Mouse (Mus musculus) G1E (cell line): ENCODE measurements around the gene Nalcn.

Source experiments
- CTCF ChIP-seq: IDR thresholded peaks from 2 replicates; pipeline ENCODE4 v1.5.1; 2012; ENCODE audit warnings: low read depth, low read length, inconsistent platforms, mixed read lengths
- GATA1 ChIP-seq: IDR thresholded peaks from 2 replicates; pipeline ENCODE4 v1.6.1; 2012; ENCODE audit warnings: borderline replicate concordance, low read length, inconsistent platforms, mixed read lengths
- TAL1 ChIP-seq: conservative IDR thresholded peaks from 2 replicates; pipeline ENCODE4 v1.6.1; 2012; ENCODE audit warnings: low read depth, low read length, inconsistent platforms, mixed read lengths

DNA sequence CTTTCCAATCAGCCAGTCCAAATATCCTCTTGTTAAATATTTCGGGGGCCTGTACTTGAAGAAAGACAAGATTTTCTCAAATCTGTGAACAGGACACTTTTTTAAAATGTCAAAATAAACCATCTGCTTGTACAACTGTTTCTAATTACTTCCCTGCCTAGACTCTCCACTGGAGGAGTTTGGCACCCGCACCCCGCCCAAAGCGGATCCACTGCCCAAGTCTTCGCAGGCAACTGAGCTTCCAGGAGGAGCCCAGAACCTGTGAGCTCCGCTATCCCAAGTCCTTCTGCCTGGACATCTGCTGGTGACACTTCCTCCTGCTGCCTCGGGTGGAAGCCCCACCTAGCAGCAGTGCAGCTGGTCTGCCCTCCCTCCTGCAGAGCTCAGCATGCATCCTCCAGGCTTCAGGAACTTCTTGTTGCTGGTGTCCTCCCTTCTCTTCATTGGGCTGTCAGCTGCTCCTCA lies 33.0 kb upstream of the Nalcn start, which contains the start of gene Itgbl1:
- no peak for TF ChIP-seq CTCF
- no peak for TF ChIP-seq TAL1
- no peak for TF ChIP-seq GATA1
